Mouse (Mus musculus): ENCODE results near the gene Mrpl3. TPM values are rescaled to one million over a fixed set of nuclear protein-coding genes. Genes with fewer than 3 reads are reported as not detected.

Gene Mrpl3
- total RNA-seq (2023): 66.4 TPM

DNA sequence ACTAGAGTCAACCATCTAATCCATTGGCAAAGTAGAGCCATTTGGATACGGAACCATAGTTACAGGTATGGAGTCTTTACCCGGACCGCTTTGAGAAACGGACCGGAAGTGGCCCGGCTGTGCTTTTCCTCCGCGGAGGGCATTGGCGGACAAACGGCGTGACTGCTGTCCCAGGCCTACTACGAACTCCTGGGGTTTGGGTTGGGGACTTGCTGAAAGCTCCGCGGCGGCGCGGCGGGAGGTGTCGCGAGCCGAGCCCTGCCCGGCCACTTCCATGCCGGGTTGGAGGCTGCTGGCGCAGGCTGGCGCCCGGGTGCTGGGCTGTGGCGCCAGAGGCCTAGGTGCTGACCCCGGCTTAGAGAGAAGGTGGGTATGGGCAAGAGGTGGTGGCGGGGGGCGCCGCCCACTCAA, at the start of gene Mrpl3:
TSS of gene Mrpl3 (plus strand) at position 93 of the 411 bp plus-strand sequence.

Other genes with a start within 250 kb of the Mrpl3 start
- 24.9 TPM for gene Nudt16, start 78.6 kb downstream of the Mrpl3 start, total RNA-seq (2023)
- gene 1700080E11Rik, start 91.9 kb downstream of the Mrpl3 start, total RNA-seq (2023): not detected